Mouse (Mus musculus) liver (tissue): ENCODE data around the gene Nppb.

Source experiments
- DNase-seq: peaks from one replicate; pipeline ENCODE4 v3.0.0-alpha.2; 2020; ENCODE audit warnings: mixed read lengths

Gene Nppb

GRCm38 (mm10) chr4:147985205-147986132 is at the start of gene Nppb:
Gene Nppb, plus strand, starts transcription at chr4:147985788.
- peak; percentile 46 for DNase-seq

- no peak for DNase-seq
These were observed 49.7 kb upstream of the Nppb start for GRCm38 (mm10) chr4:147935904-147936303.

- peak; percentile 79 for DNase-seq
These were observed 49.1 kb upstream of the Nppb start, which contains the start of gene Plod1 for GRCm38 (mm10) chr4:147936331-147936954. Gene Plod1, minus strand, starts transcription at chr4:147936767.

- DNase-seq = no peak
These were observed 48.6 kb upstream of the Nppb start for GRCm38 (mm10) chr4:147937021-147937420.

GRCm38 (mm10) chr4:147937486-147937885 is 48.1 kb upstream of the Nppb start:
- no peak for DNase-seq

- no peak for DNase-seq
These were observed 47.2 kb upstream of the Nppb start for GRCm38 (mm10) chr4:147938148-147939096.

GRCm38 (mm10) chr4:147940111-147940510 is 45.5 kb upstream of the Nppb start:
- no peak for DNase-seq

GRCm38 (mm10) chr4:147940576-147941044 is 45.0 kb upstream of the Nppb start, which contains the start of gene 2510039O18Rik:
Gene 2510039O18Rik, plus strand, starts transcription at chr4:147940895.
- DNase-seq = peak; percentile 92

GRCm38 (mm10) chr4:147941045-147942020 is 44.3 kb upstream of the Nppb start:
- DNase-seq = peak; percentile 65

- no peak for DNase-seq
These were observed 42.6 kb upstream of the Nppb start for GRCm38 (mm10) chr4:147943005-147943404.

- DNase-seq = no peak
These were observed 38.1 kb upstream of the Nppb start for GRCm38 (mm10) chr4:147947511-147947910.

- no peak for DNase-seq
These were observed 32.0 kb upstream of the Nppb start for GRCm38 (mm10) chr4:147953590-147953989.

GRCm38 (mm10) chr4:147957141-147957540 is 28.4 kb upstream of the Nppb start:
- peak; percentile 32 for DNase-seq

- peak; percentile 74 for DNase-seq
These were observed 25.4 kb upstream of the Nppb start for GRCm38 (mm10) chr4:147959881-147960831.

GRCm38 (mm10) chr4:147962781-147963180 is 22.8 kb upstream of the Nppb start:
- DNase-seq = no peak

- no peak for DNase-seq
These were observed 22.0 kb upstream of the Nppb start for GRCm38 (mm10) chr4:147963623-147964022.

GRCm38 (mm10) chr4:147965712-147966111 is 19.9 kb upstream of the Nppb start:
- no peak for DNase-seq

- no peak for DNase-seq
These were observed 16.8 kb upstream of the Nppb start for GRCm38 (mm10) chr4:147968816-147969215.

GRCm38 (mm10) chr4:147969337-147969736 is 16.3 kb upstream of the Nppb start:
- DNase-seq = peak; percentile 11

- DNase-seq = no peak
These were observed 9.4 kb upstream of the Nppb start for GRCm38 (mm10) chr4:147976237-147976636.
